Mouse (Mus musculus) forebrain, postnatal 0 days (tissue): ENCODE data around the gene Fam216a. TPM values are rescaled to one million over a fixed set of nuclear protein-coding genes. Genes with fewer than 3 reads are reported as not detected.
A peak's percentile ranks its signal among the peaks of the same experiment; 100 is the strongest.

ENCODE experiments used
- ATAC-seq: fragments of 200-750 bp; cut with Nextera tagmentation; 2 replicates; pipeline ENCODE4 v1.8.0; 2017; ENCODE audit warnings: mild to moderate bottlenecking, moderate library complexity
- DNase-seq: peaks from one replicate; pipeline ENCODE4 v3.0.0-alpha.2; 2015
- H3K27ac ChIP-seq: fragments of 300-500 bp; sonication (generic); 2 replicates; pipeline ENCODE4 v1.5.1; 2014; ENCODE audit warnings: low read depth, mild to moderate bottlenecking, antibody characterized with exemption, low read length, moderate library complexity, mixed read lengths
- H3K27me3 ChIP-seq: fragments of 300-500 bp; sonication (generic); 2 replicates; pipeline ENCODE4 v1.6.1; 2014; ENCODE audit warnings: mild to moderate bottlenecking, low read length, mixed read lengths; ENCODE audit not compliant: insufficient read depth
- H3K36me3 ChIP-seq: fragments of 300-500 bp; sonication (generic); 2 replicates; pipeline ENCODE4 v1.6.1; 2014; ENCODE audit warnings: mild to moderate bottlenecking, moderate library complexity; ENCODE audit not compliant: insufficient read depth
- H3K4me1 ChIP-seq: fragments of 300-500 bp; sonication (generic); 2 replicates; pipeline ENCODE4 v1.6.1; 2014; ENCODE audit warnings: antibody characterized with exemption; ENCODE audit not compliant: insufficient read depth
- H3K4me2 ChIP-seq: fragments of 300-500 bp; sonication (generic); 2 replicates; pipeline ENCODE4 v1.6.1; 2014; ENCODE audit warnings: low read depth, mild to moderate bottlenecking, moderate library complexity
- H3K4me3 ChIP-seq: fragments of 300-500 bp; sonication (generic); 2 replicates; pipeline ENCODE4 v1.5.1; 2014; ENCODE audit warnings: low read depth, low read length, mixed read lengths
- H3K9ac ChIP-seq: fragments of 300-500 bp; sonication (generic); 2 replicates; pipeline ENCODE4 v1.6.1; 2014; ENCODE audit warnings: mild to moderate bottlenecking
- H3K9me3 ChIP-seq: fragments of 300-500 bp; sonication (generic); 2 replicates; pipeline ENCODE4 v1.6.1; 2016; ENCODE audit warnings: low read length
- CTCF ChIP-seq: sonication (generic); IDR thresholded peaks from 2 replicates; pipeline ENCODE4 v1.5.1; 2016; ENCODE audit warnings: antibody characterized with exemption, control low read depth, low read depth
- WGBS: fragments of 180-500 bp; shearing (Covaris S2); extraction: QIAGEN DNeasy Blood & Tissue Kit; methylation state at CpG from one replicate; pipeline ENCODE4 v1.1.7; 2014; 5-methylcytosine and 5-hydroxymethylcytosine counted together
- polyA plus RNA-seq: library from polyadenylated mRNA; unstranded; fragments of >200 nt; fragmentation: Nextera tagmentation; extraction: Ambion mirVana; gene quantifications from 2 replicates; pipeline ENCODE4 v1.2.1, GENCODE M21; 2015
- total RNA-seq: library from RNA; depleted of rRNA; stranded (reverse); fragments of >200 nt; gene quantifications from 2 replicates; pipeline ENCODE4 v1.2.3, GENCODE M21; 2014

The Fam216a gene
- total and polyA plus RNA-seq, 2 experiments from 2014 or later, result 141 to 147 TPM

DNA sequence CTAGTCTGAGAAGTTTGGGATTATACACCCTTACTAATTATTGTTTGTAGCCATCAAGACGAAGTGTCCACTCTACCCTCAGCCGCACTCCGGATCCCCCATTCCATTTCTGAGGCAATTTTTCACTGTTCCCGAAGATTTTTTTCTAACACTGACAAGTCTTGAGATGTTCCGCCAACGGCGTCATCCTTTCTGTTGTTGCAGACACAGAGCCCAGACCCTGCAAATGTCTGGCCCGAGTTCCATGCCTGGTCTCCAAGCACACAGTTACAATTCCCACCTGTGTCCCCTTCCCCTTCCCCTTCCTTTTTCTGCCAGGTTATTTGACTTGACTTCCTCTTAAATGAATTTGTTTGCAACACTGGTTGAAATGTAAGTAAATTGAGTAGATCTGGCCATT, 27.7 kb upstream of the Fam216a start:
- no peak overlapping the region for H3K9ac ChIP-seq
- DNase-seq, result no peak
- 88% methylated on average over 8 of the region's 8 CpGs for WGBS
- no peak overlapping the region for H3K4me2 ChIP-seq
- no peaks in the 10 kb centered on the region for H3K9me3 ChIP-seq
- peaks cover 59% of the 10 kb centered on the region for H3K36me3 ChIP-seq
- no peak overlapping the region for H3K27ac ChIP-seq
- TF ChIP-seq CTCF, result no peak
- ATAC-seq, result no peak
- H3K4me1 ChIP-seq, result no peaks in the 10 kb centered on the region
- no peaks in the 10 kb centered on the region for H3K27me3 ChIP-seq
- no peak overlapping the region for H3K4me3 ChIP-seq

DNA sequence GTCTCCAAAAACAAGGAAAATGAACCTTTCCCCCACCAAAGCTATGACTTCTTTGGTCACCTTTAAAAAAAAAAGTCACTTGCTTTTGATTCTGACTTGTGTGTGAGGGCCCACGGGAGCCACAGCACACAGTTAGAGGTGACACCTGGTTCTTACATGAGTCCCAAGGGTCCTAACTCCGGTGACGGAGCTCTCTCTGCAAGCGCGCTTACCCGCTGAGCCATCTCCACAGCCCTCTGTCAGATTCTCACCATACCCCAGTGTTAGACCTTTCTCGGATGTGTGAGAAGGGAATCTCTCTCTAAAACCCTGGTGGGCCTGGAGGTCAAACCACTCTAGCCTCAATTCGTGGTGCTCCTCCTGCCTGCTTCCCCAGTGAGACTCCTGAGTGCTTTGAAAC, 25.3 kb upstream of the Fam216a start:
- Histone ChIP-seq H3K4me1 (no peaks in the 10 kb centered on the region), H3K27me3 (no peaks in the 10 kb centered on the region), H3K27ac (no peak overlapping the region), H3K4me3 (no peak overlapping the region), H3K36me3 (peaks cover 36% of the 10 kb centered on the region), H3K9ac (no peak overlapping the region), H3K9me3 (no peaks in the 10 kb centered on the region), H3K4me2 (no peak overlapping the region)
- no peak for ATAC-seq
- no peak for TF ChIP-seq CTCF
- WGBS, result 90% methylated on average over 8 of the region's 8 CpGs
- DNase-seq, result no peak

DNA sequence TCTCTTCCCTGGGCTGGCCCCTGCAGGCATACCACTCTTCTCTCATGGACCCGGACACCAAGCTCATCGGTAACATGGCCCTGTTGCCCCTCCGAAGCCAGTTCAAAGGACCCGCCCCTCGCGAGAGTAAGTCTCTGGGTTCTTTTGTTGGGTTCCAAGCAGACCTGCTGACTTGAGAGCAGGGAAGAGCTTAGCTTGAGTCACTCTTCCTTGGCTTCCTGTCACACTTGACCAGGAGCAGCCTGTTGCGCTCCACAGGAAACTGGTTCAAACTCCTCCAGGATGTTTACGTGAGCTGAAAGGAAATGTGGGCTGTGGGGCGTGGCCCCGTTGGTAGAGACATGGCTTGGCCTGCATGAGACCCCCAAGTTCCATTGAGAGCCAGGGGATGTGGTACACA, 24.6 kb upstream of the Fam216a start:
- Histone ChIP-seq H3K9ac (no peak overlapping the region), H3K27me3 (no peaks in the 10 kb centered on the region), H3K4me2 (no peak overlapping the region), H3K4me3 (no peak overlapping the region), H3K36me3 (peaks cover 30% of the 10 kb centered on the region), H3K27ac (no peak overlapping the region), H3K9me3 (no peaks in the 10 kb centered on the region), H3K4me1 (no peaks in the 10 kb centered on the region)
- WGBS, result 90% methylated on average over 10 of the region's 10 CpGs
- no peak for TF ChIP-seq CTCF
- ATAC-seq, result no peak
- no peak for DNase-seq

DNA sequence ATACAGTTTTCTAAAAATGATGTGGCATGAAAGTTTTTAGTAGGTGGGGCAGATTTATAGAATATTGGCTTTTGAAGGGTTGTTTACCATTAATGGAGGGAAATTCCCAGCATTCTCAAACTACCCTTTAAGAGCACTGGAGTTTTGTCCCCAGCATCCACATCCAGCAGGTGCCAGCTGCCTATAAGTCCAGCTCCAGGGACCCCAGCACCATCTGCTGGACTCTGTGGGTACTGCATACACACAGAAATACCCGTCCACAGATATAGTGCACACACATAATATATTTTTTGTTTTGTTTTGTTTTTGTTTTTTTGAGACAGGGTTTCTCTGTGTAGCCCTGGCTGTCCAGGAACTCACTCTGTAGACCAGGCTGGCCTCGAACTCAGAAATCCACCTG, 21.7 kb upstream of the Fam216a start:
- Histone ChIP-seq H3K27me3 (no peaks in the 10 kb centered on the region), H3K9ac (no peak overlapping the region), H3K36me3 (peaks cover 10% of the 10 kb centered on the region), H3K27ac (no peak overlapping the region), H3K4me2 (no peak overlapping the region), H3K9me3 (no peaks in the 10 kb centered on the region), H3K4me3 (no peak overlapping the region), H3K4me1 (no peaks in the 10 kb centered on the region)
- ATAC-seq (peak; percentile 47; the same call in 1 of the 2 replicates), DNase-seq (peak; percentile 77)
- 32% methylated on average over 2 of the region's 2 CpGs for WGBS
- peak; percentile 85 for TF ChIP-seq CTCF

DNA sequence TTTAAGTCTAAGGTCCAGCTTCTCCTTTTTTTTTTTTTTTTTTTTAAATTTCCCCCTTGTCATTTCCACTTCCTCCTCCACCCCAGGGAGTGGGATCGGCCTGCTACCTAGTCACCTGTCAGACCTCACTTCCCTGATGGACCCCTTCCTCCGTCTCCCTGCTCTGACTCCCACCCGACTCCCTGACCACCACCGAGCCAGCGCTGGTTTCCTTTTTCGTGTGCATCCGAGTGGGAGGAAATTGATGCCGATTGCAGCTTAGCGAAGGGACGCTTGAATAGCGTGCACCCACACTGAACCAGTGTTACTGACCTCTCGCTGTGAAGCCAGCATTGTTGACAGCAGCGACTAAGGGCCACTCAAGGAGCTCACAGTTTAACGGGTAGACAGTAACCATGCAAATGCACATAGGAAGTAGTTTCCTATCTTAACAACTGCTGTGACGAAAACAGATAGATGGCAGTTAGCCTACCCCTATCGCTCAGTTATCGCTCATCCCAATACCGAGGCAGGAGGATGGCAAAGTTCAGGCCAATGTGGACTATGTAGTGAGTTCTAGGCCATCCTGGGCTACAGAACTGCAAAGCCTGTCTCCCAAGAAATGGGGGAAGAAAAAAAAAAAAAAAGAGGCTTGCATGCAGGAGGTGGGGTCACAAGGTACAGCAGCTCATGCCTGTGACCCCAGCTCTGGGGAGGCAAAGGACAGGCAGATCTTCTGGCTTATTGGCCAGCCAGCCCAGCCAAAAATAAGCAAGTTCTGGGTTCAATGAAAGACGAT, 20.3 kb upstream of the Fam216a start:
- no peaks in the 10 kb centered on the region for H3K9me3 ChIP-seq
- H3K4me2 ChIP-seq, result peak overlapping the region; percentile 80
- H3K9ac ChIP-seq, result peak overlapping the region; percentile 84
- TF ChIP-seq CTCF, result no peak
- peak overlapping the region; percentile 78 for H3K27ac ChIP-seq
- peak; percentile 34 for ATAC-seq
- peaks cover 6% of the 10 kb centered on the region; the same call in 1 of the 2 replicates for H3K36me3 ChIP-seq
- peak overlapping the region; percentile 85 for H3K4me3 ChIP-seq
- 14% methylated on average over 19 of the region's 19 CpGs for WGBS
- no peaks in the 10 kb centered on the region for H3K4me1 ChIP-seq
- no peaks in the 10 kb centered on the region for H3K27me3 ChIP-seq
- DNase-seq, result peak; percentile 39

DNA sequence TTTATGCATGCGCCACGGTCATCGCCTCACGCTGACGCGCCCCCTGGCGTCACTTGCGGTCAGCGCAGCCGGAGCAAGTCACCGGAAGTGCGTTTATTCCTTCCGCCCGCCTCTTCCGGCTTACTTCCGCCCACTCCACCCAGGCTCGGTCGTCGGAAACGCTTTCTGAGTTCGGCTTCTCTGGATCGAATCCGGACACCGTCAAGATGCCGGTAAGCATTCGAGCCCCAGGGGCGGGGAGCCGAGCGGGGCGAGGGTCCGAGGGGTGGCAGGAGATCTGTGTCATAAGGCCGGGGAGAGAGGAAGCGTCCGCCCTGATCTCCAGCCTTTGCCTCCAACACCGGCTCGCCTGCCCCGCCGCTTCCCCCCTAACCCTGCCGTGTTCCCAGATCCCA, 19.6 kb upstream of the Fam216a start, which contains the start of gene Arpc3:
TSS of gene Arpc3 (plus strand) at position 93 of the 395 bp plus-strand sequence.
- peak within 1 kb of the TSS; percentile 85 for H3K4me3 ChIP-seq
- peak; percentile 96 for ATAC-seq
- under 1% methylated on average over 39 of the region's 39 CpGs for WGBS

DNA sequence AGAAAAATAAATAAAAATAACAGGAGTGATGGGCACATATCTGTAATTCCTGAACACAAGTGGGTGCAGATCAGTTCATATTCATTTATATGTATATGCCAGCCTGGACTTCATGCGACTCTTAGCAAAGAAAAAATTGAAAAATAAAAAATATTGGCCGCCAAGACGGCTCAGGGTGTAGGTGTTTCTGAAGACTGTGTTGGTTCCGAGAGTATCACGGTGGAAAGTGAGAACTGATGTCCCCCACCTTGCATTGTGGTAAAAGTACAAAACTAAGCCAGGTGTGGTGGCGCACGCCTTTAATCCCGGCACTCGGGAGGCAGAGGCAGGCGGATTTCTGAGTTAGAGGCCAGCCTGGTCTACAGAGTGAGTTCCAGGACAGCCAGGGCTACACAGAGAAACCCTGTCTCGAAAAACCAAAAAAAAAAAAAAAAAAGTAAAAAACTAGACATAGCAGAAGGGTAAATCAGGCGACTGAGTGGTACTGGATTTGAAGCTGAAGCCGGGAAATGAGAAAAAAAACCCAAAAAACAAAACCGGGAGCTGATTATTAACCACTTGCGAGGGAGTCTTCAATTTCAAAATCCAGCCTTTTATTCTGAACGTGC, 19.1 kb upstream of the Fam216a start:
- Histone ChIP-seq H3K4me1 (no peaks in the 10 kb centered on the region), H3K4me2 (peak overlapping the region; percentile 80; the same call in 1 of the 2 replicates), H3K9me3 (no peaks in the 10 kb centered on the region), H3K9ac (0 out of 2 replicates have a peak overlapping the region, but pooled peaks have one; percentile 84), H3K36me3 (no peaks in the 10 kb centered on the region; the same call in 1 of the 2 replicates), H3K27ac (0 out of 2 replicates have a peak overlapping the region, but pooled peaks have one; percentile 50), H3K27me3 (no peaks in the 10 kb centered on the region), H3K4me3 (peak overlapping the region; percentile 85; the same call in 1 of the 2 replicates)
- DNase-seq, result no peak
- no peak for TF ChIP-seq CTCF
- no peak for ATAC-seq
- 53% methylated on average over 15 of the region's 16 CpGs for WGBS

More for the DNA sequence above, 19.6 kb upstream of the Fam216a start, which contains the start of gene Arpc3:
- peak; percentile 97 for DNase-seq
- Histone ChIP-seq H3K9ac (peak within 1 kb of the TSS; percentile 84), H3K4me2 (peak within 1 kb of the TSS; percentile 80), H3K9me3 (no peaks in the 10 kb centered on the region), H3K4me1 (no peaks in the 10 kb centered on the region), H3K27ac (peak within 1 kb of the TSS; percentile 78), H3K36me3 (peaks cover 4% of the 10 kb centered on the region; the same call in 1 of the 2 replicates), H3K27me3 (no peaks in the 10 kb centered on the region)
- peak; percentile 91 for TF ChIP-seq CTCF
